Mouse (Mus musculus) stomach, embryonic 15.5 days (tissue): ENCODE results near the gene Gpatch8. TPM values are rescaled to one million over a fixed set of nuclear protein-coding genes. Genes with fewer than 3 reads are reported as not detected.
"Not testable (repeated sequence)": the region's sequence is repeated elsewhere in the genome, so short reads cannot be mapped to it uniquely, and the experiment has no call there.

Experiments used
- ATAC-seq: fragments of 200-750 bp; cut with Nextera tagmentation; 2 replicates; pipeline ENCODE4 v1.8.0; 2017; ENCODE audit warnings: low read depth, moderate number of reproducible peaks, moderate TSS enrichment; ENCODE audit not compliant: insufficient read depth, low FRiP score
- H3K27ac ChIP-seq: fragments of 300-500 bp; sonication (generic); 2 replicates; pipeline ENCODE4 v1.5.1; 2015; ENCODE audit warnings: mild to moderate bottlenecking, inconsistent platforms
- H3K27me3 ChIP-seq: fragments of 300-500 bp; sonication (generic); replicated peaks from 2 replicates; pipeline ENCODE4 v1.6.1; 2015; ENCODE audit warnings: inconsistent platforms
- H3K36me3 ChIP-seq: fragments of 300-500 bp; sonication (generic); 2 replicates; pipeline ENCODE4 v1.6.1; 2015; ENCODE audit warnings: inconsistent platforms
- H3K4me1 ChIP-seq: fragments of 300-500 bp; sonication (generic); 2 replicates; pipeline ENCODE4 v1.6.1; 2015; ENCODE audit warnings: inconsistent platforms
- H3K4me2 ChIP-seq: fragments of 300-500 bp; sonication (generic); 2 replicates; pipeline ENCODE4 v1.6.1; 2015; ENCODE audit warnings: mild to moderate bottlenecking, inconsistent platforms
- H3K4me3 ChIP-seq: fragments of 300-500 bp; sonication (generic); replicated peaks from 2 replicates; pipeline ENCODE4 v1.5.1; 2015; ENCODE audit warnings: inconsistent platforms
- H3K9ac ChIP-seq: fragments of 300-500 bp; sonication (generic); 2 replicates; pipeline ENCODE4 v1.6.1; 2015; ENCODE audit warnings: inconsistent platforms
- H3K9me3 ChIP-seq: fragments of 300-500 bp; sonication (generic); 2 replicates; pipeline ENCODE4 v1.6.1; 2016; ENCODE audit warnings: inconsistent platforms
- WGBS: fragments of 180-500 bp; shearing (Covaris S2); methylation state at CpG from one replicate; pipeline ENCODE4 v1.1.7; 2015; 5-methylcytosine and 5-hydroxymethylcytosine counted together
- polyA plus RNA-seq: library from polyadenylated mRNA; unstranded; fragments of >200 nt; fragmentation: Nextera tagmentation; extraction: Ambion mirVana; gene quantifications from 2 replicates; pipeline ENCODE4 v1.2.1, GENCODE M21; 2015

Gpatch8 gene
- polyA plus RNA-seq, 1 experiment from 2014 or later: 51.0 TPM

- H3K4me2 ChIP-seq: no peak overlapping the region
- no peak for ATAC-seq
- WGBS: 94% methylated on average over 15 of the region's 15 CpGs
- H3K4me3 ChIP-seq: no peak overlapping the region
- H3K4me1 ChIP-seq: no peaks in the 10 kb centered on the region
- H3K27ac ChIP-seq: no peak overlapping the region
- no peak overlapping the region for H3K9ac ChIP-seq
- H3K27me3 ChIP-seq: no peaks in the 10 kb centered on the region
- H3K9me3 ChIP-seq: no peaks in the 10 kb centered on the region
- H3K36me3 ChIP-seq: no peaks in the 10 kb centered on the region
Observed at GRCm38 (mm10) chr11:102567723-102568122, 11.5 kb upstream of the Gpatch8 start.

- no peaks in the 10 kb centered on the region for H3K27me3 ChIP-seq
- no peaks in the 10 kb centered on the region for H3K4me1 ChIP-seq
- WGBS: 84% methylated on average over 6 of the region's 6 CpGs
- H3K4me3 ChIP-seq: no peak overlapping the region
- no peaks in the 10 kb centered on the region for H3K9me3 ChIP-seq
- no peak overlapping the region for H3K4me2 ChIP-seq
- no peaks in the 10 kb centered on the region for H3K36me3 ChIP-seq
- H3K9ac ChIP-seq: no peak overlapping the region
- no peak for ATAC-seq
- H3K27ac ChIP-seq: no peak overlapping the region
Observed at GRCm38 (mm10) chr11:102567157-102567556, 11.0 kb upstream of the Gpatch8 start.

- Histone ChIP-seq H3K4me1 (no peaks in the 10 kb centered on the region), H3K4me2 (no peak overlapping the region), H3K36me3 (no peaks in the 10 kb centered on the region), H3K27me3 (no peaks in the 10 kb centered on the region), H3K4me3 (no peak overlapping the region), H3K27ac (no peak overlapping the region), H3K9me3 (no peaks in the 10 kb centered on the region), H3K9ac (no peak overlapping the region)
- 84% methylated on average over 1 of the region's 1 CpGs for WGBS
- ATAC-seq: no peak
Observed at GRCm38 (mm10) chr11:102566290-102566689, 10.1 kb upstream of the Gpatch8 start.

GRCm38 (mm10) chr11:102565741-102566140 is 9.5 kb upstream of the Gpatch8 start:
- Histone ChIP-seq H3K36me3 (no peaks in the 10 kb centered on the region), H3K9ac (no peak overlapping the region), H3K4me1 (no peaks in the 10 kb centered on the region), H3K27ac (no peak overlapping the region), H3K9me3 (no peaks in the 10 kb centered on the region), H3K4me3 (no peak overlapping the region), H3K4me2 (no peak overlapping the region), H3K27me3 (no peaks in the 10 kb centered on the region)
- no peak for ATAC-seq

GRCm38 (mm10) chr11:102564952-102565671 is 8.9 kb upstream of the Gpatch8 start:
- ATAC-seq, H3K4me2 ChIP-seq, H3K4me1 ChIP-seq, H3K36me3 ChIP-seq, H3K27me3 ChIP-seq, H3K27ac ChIP-seq, H3K9ac ChIP-seq, H3K9me3 ChIP-seq, H3K4me3 ChIP-seq: not testable (repeated sequence)
- 71% methylated on average over 14 of the region's 14 CpGs for WGBS

- H3K27me3 ChIP-seq: no peaks in the 10 kb centered on the region
- ATAC-seq: no peak
- H3K27ac ChIP-seq: no peak overlapping the region
- H3K9ac ChIP-seq: no peak overlapping the region
- H3K36me3 ChIP-seq: no peaks in the 10 kb centered on the region
- 88% methylated on average over 5 of the region's 5 CpGs for WGBS
- no peak overlapping the region for H3K4me3 ChIP-seq
- H3K4me1 ChIP-seq: peaks cover 5% of the 10 kb centered on the region; the same call in 1 of the 2 replicates
- H3K4me2 ChIP-seq: no peak overlapping the region
- H3K9me3 ChIP-seq: no peaks in the 10 kb centered on the region
Observed at GRCm38 (mm10) chr11:102558704-102559103, 2.5 kb upstream of the Gpatch8 start.

- H3K27me3 ChIP-seq: no peaks in the 10 kb centered on the region
- no peak overlapping the region for H3K9ac ChIP-seq
- no peak overlapping the region for H3K4me3 ChIP-seq
- no peaks in the 10 kb centered on the region for H3K36me3 ChIP-seq
- no peak overlapping the region for H3K4me2 ChIP-seq
- H3K27ac ChIP-seq: no peak overlapping the region
- H3K4me1 ChIP-seq: peaks cover 7% of the 10 kb centered on the region; the same call in 1 of the 2 replicates
- 86% methylated on average over 1 of the region's 1 CpGs for WGBS
- H3K9me3 ChIP-seq: no peaks in the 10 kb centered on the region
- ATAC-seq: no peak
Observed at GRCm38 (mm10) chr11:102557386-102557785, 1.2 kb upstream of the Gpatch8 start.

GRCm38 (mm10) chr11:102556716-102557074 is 503 bp upstream of the Gpatch8 start:
- WGBS: 12% methylated on average over 3 of the region's 3 CpGs
- Histone ChIP-seq H3K9ac (no peak overlapping the region), H3K4me3 (peak overlapping the region; percentile 100; the same call in 1 of the 2 replicates), H3K36me3 (no peaks in the 10 kb centered on the region), H3K9me3 (no peaks in the 10 kb centered on the region), H3K27ac (peak overlapping the region; percentile 93), H3K27me3 (no peaks in the 10 kb centered on the region), H3K4me1 (peaks cover 7% of the 10 kb centered on the region; the same call in 1 of the 2 replicates), H3K4me2 (peak overlapping the region; percentile 53)
- no peak for ATAC-seq

- Histone ChIP-seq H3K9me3 (no peaks in the 10 kb centered on the region), H3K4me1 (peaks cover 7% of the 10 kb centered on the region; the same call in 1 of the 2 replicates), H3K9ac (peak overlapping the region; percentile 99), H3K27me3 (no peaks in the 10 kb centered on the region), H3K36me3 (no peaks in the 10 kb centered on the region), H3K4me2 (peak overlapping the region; percentile 64), H3K27ac (peak overlapping the region; percentile 93), H3K4me3 (peak overlapping the region; percentile 100)
- ATAC-seq: peak; percentile 33; the same call in 1 of the 2 replicates
- WGBS: under 1% methylated on average over 38 of the region's 39 CpGs
Observed at GRCm38 (mm10) chr11:102555400-102556030, 677 bp downstream of the Gpatch8 start.

- H3K27ac ChIP-seq: no peak overlapping the region
- WGBS: 82% methylated on average over 3 of the region's 3 CpGs
Observed at GRCm38 (mm10) chr11:102552051-102552450, 4.1 kb downstream of the Gpatch8 start.

GRCm38 (mm10) chr11:102551176-102551575 is 5.0 kb downstream of the Gpatch8 start:
- H3K9ac ChIP-seq: no peak overlapping the region
- no peaks in the 10 kb centered on the region for H3K36me3 ChIP-seq
- H3K27ac ChIP-seq: no peak overlapping the region
- H3K9me3 ChIP-seq: no peaks in the 10 kb centered on the region
- ATAC-seq: no peak
- no peaks in the 10 kb centered on the region for H3K27me3 ChIP-seq
- H3K4me1 ChIP-seq: peaks cover 7% of the 10 kb centered on the region; the same call in 1 of the 2 replicates
- H3K4me2 ChIP-seq: no peak overlapping the region
- H3K4me3 ChIP-seq: no peak overlapping the region

More at GRCm38 (mm10) chr11:102552051-102552450, 4.1 kb downstream of the Gpatch8 start:
- Histone ChIP-seq H3K4me3 (no peak overlapping the region), H3K36me3 (no peaks in the 10 kb centered on the region), H3K27me3 (no peaks in the 10 kb centered on the region), H3K4me2 (no peak overlapping the region), H3K9me3 (no peaks in the 10 kb centered on the region), H3K4me1 (peaks cover 7% of the 10 kb centered on the region; the same call in 1 of the 2 replicates), H3K9ac (no peak overlapping the region)
- no peak for ATAC-seq

GRCm38 (mm10) chr11:102541471-102541870 is 14.7 kb downstream of the Gpatch8 start:
- Histone ChIP-seq H3K9ac (no peak overlapping the region), H3K27me3 (no peaks in the 10 kb centered on the region), H3K36me3 (no peaks in the 10 kb centered on the region), H3K27ac (no peak overlapping the region), H3K4me1 (no peaks in the 10 kb centered on the region), H3K4me2 (no peak overlapping the region), H3K9me3 (no peaks in the 10 kb centered on the region), H3K4me3 (no peak overlapping the region)
- no peak for ATAC-seq
- 87% methylated on average over 5 of the region's 5 CpGs for WGBS
